ENCODE assay signal across 9 mouse cellular contexts in the genomic region with DNA sequence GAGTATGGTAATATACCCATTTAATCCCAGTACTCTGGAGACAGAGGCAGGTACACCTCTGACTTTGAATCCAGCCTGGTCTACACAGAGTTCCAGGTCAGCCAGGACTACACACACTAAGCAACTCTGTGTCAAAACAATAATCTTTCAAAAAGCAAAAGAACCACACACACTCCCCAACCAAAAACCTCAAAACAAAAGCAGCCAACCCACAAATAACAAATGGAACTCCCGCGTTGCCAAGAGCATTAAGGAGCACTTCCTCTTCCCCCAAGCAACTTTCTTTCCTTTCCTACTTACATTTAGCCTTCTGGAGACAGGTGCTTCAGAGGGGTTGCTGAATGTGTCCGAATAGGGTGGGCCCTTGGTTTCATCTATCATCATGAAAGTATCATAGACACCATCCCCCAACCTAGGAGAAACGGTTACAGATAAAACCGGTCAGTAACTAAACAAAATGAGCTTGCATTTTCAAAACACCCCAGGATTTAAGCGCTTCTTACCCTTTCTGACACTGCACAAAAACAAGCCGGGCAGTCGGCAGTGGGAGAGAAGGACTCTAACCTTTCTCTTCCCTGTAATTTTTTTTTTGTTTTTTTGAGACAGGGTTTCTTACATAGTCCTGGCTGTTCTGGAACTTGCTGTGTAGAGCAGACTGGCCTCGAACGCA. TPM values are rescaled to one million over a fixed set of nuclear protein-coding genes. Genes with fewer than 3 reads are reported as not detected.
DNase-seq lines count a peak whose midpoint lies in the region; ATAC-seq and TF ChIP-seq lines count a peak whose summit lies in the region.
"Had no signal": no experiment of that assay in that cellular context is flagged by ENCODE, and none has a peak within 500 bp of the region (broad histone marks: within the 10 kb centered on the region; RNA-seq: fewer than 3 reads in every experiment).

No protein-coding gene starts in this region.

- H3ac ChIP-seq in myocyte (ENCODE audit: control insufficient read depth, insufficient read length) = no peak overlapping the region

- H3K36me3 ChIP-seq in myocyte (ENCODE audit: control insufficient read depth, insufficient read depth) = no peaks in the 10 kb centered on the region

- H3K79me2 ChIP-seq in myocyte (ENCODE audit: control insufficient read depth, insufficient read depth) = no peaks in the 10 kb centered on the region

- peak; percentile 58 for ATAC-seq in erythroblast, adult 5-6 weeks (replicated peaks; ENCODE audit: low FRiP score, poor library complexity, severe bottlenecking)
- no peak for ATAC-seq in cerebellum, adult (ENCODE audit: insufficient number of reproducible peaks, low FRiP score, low TSS enrichment)
- ATAC-seq: intestine, embryonic 16.5 days had no signal

- intact Hi-C loops in left cerebral cortex, postnatal 4 days (cut with DNase I) = loop anchor here (10.0 kb wide), 1 partner anchor 261 kb away; no protein-coding TSS in a partner anchor

- H3K4me2 ChIP-seq in myocyte (ENCODE audit: low read depth) = peak overlapping the region; percentile 63

- no peak for TF ChIP-seq POLR2A in myocyte (IDR thresholded peaks at IDR 0.05; ENCODE audit: insufficient read length, low read depth)

- peak overlapping the region; percentile 72 for H3K4me3 ChIP-seq in layer of hippocampus, adult 2 months
- H3K4me3 ChIP-seq in myocyte = no peak overlapping the region

- no peak for DNase-seq in layer of hippocampus, adult 2 months (ENCODE audit: low spot score in 2 of 2)
- DNase-seq in layer of hippocampus, adult 8-10 months (ENCODE audit: low spot score in 2 of 2) = no peak
- DNase-seq in induced T-regulatory cell, adult 2 months (ENCODE audit: low read depth) = peak; percentile 47
- no peak for DNase-seq in left cerebral cortex, postnatal 4 days
- no peak for DNase-seq in embryo, embryonic 11 days

- H3K27ac ChIP-seq in layer of hippocampus, adult 2 months = peak overlapping the region; percentile 84

- no peaks in the 10 kb centered on the region for H3K27me3 ChIP-seq in myocyte (ENCODE audit: control insufficient read depth, insufficient read depth, insufficient read length)

- no peak for TF ChIP-seq CTCF in layer of hippocampus, adult 2 months (conservative IDR thresholded peaks at IDR 0.05)

TF ChIP-seq in myocyte, 11 proteins besides CTCF, POLR2A, EP300 and RAD21:
- TF ChIP-seq E2F4 (IDR thresholded peaks at IDR 0.05; ENCODE audit: insufficient read depth) (no peak), CEBPB (IDR thresholded peaks at IDR 0.05; ENCODE audit: insufficient read depth, poor library complexity, severe bottlenecking) (no peak), USF1 (IDR thresholded peaks at IDR 0.05; ENCODE audit: low read depth) (no peak), MYOG (IDR thresholded peaks at IDR 0.05; ENCODE audit: control insufficient read depth in 1 of 3, insufficient read depth in 1 of 3, insufficient read length in 2 of 3, low read depth in 2 of 3) (no peak)

RNA-seq across cellular contexts. Expression of a gene that starts 2.0 kb away (rescaled TPM):
- 10 to 100 TPM; 19.2 to 21.7 TPM for total RNA-seq in layer of hippocampus, adult 2 months (2021)
- total RNA-seq in layer of hippocampus, adult 8-10 months (2022) = 10 to 100 TPM; 13.5 to 17.6 (median 14.6) TPM
- total RNA-seq in erythroblast, adult 5-6 weeks (2015; ENCODE audit: low replicate concordance) = 92.8 and 106 TPM in 2 replicates
- total RNA-seq in erythroblast, adult 5-6 weeks (2017; ENCODE audit: low replicate concordance) = 97.3 and 107 TPM in 2 replicates
- 2.7 TPM for polyA plus RNA-seq in myocyte (2012; fragmentation: generic; extraction: Trizol)
- 10 to 100 TPM; 15.8 to 16.9 TPM for total RNA-seq in left cerebral cortex, postnatal 4 days (2021)

RNA-seq across cellular contexts. Expression of a gene that starts 16.9 kb away (rescaled TPM):
- total RNA-seq in layer of hippocampus, adult 2 months (2021) = 10 to 100 TPM; 41.2 to 48.6 TPM
- total RNA-seq in layer of hippocampus, adult 8-10 months (2022) = 10 to 100 TPM; 40.0 to 50.0 (median 46.8) TPM
- total RNA-seq in erythroblast, adult 5-6 weeks (2015; ENCODE audit: low replicate concordance) = 10.8 and 13.6 TPM in 2 replicates
- 10.9 and 12.4 TPM in 2 replicates for total RNA-seq in erythroblast, adult 5-6 weeks (2017; ENCODE audit: low replicate concordance)
- 32.6 TPM for polyA plus RNA-seq in myocyte (2012; fragmentation: generic; extraction: Trizol)
- total RNA-seq in left cerebral cortex, postnatal 4 days (2021) = 10 to 100 TPM; 40.8 to 45.0 TPM

RNA-seq across cellular contexts. Expression of a gene that starts 38.5 kb away (rescaled TPM):
- total RNA-seq in layer of hippocampus, adult 2 months (2021) = 10 to 100 TPM; 28.4 to 29.4 TPM
- 10 to 100 TPM; 27.7 to 42.7 (median 35.3) TPM for total RNA-seq in layer of hippocampus, adult 8-10 months (2022)
- 38.0 and 49.5 TPM in 2 replicates for total RNA-seq in erythroblast, adult 5-6 weeks (2015; ENCODE audit: low replicate concordance)
- 26.3 and 33.3 TPM in 2 replicates for total RNA-seq in erythroblast, adult 5-6 weeks (2017; ENCODE audit: low replicate concordance)
- 123 TPM for polyA plus RNA-seq in myocyte (2012; fragmentation: generic; extraction: Trizol)
- 10 to 100 TPM; 32.1 to 35.4 TPM for total RNA-seq in left cerebral cortex, postnatal 4 days (2021)

Comparison
In these comparisons a context has a peak if more than half of its experiments do, and no peak if none do; other contexts are left out.
1. RNA of a gene that starts 2.0 kb away (total RNA-seq): 92.8 to 107 TPM in erythroblast, adult 5-6 weeks; 19.2 to 21.7 TPM in layer of hippocampus, adult 2 months, 15.8 to 16.9 TPM in left cerebral cortex, postnatal 4 days and 13.5 to 17.6 TPM in layer of hippocampus, adult 8-10 months; every median in the first group is over 4 times any median in the second.